Mouse (Mus musculus) 3T3-L1 (cell line): Measurements from ENCODE around the gene 4930430A15Rik.

Experiments used
- DNase-seq: peaks from one replicate; pipeline ENCODE4 v3.0.0-alpha.2; 2015; ENCODE audit warnings: low read depth, low spot score

4930430A15Rik gene

GRCm38 (mm10) chr2:111229502-111229901, at the start of gene 4930430A15Rik:
Gene 4930430A15Rik, minus strand, starts transcription at chr2:111229602.
- no peak for DNase-seq

- no peak for DNase-seq
Observed at GRCm38 (mm10) chr2:111274006-111274405, 44.6 kb upstream of the 4930430A15Rik start, which contains the start of gene Olfr1277. Gene Olfr1277, minus strand, starts transcription at chr2:111274106.

GRCm38 (mm10) chr2:111254216-111254615, 24.8 kb upstream of the 4930430A15Rik start, which contains the start of gene Olfr1276:
Gene Olfr1276, plus strand, starts transcription at chr2:111254516.
- DNase-seq, result no peak

- DNase-seq, result no peak
Observed at GRCm38 (mm10) chr2:111235186-111235585, 5.8 kb upstream of the 4930430A15Rik start, which contains the start of gene Olfr1275. Gene Olfr1275, minus strand, starts transcription at chr2:111235286.

- no peak for DNase-seq
Observed at GRCm38 (mm10) chr2:111182068-111182467, 47.3 kb downstream of the 4930430A15Rik start.

- no peak for DNase-seq
Observed at GRCm38 (mm10) chr2:111152836-111153235, 76.6 kb downstream of the 4930430A15Rik start, which contains the start of gene Gm15130. Gene Gm15130, minus strand, starts transcription at chr2:111152936.

GRCm38 (mm10) chr2:111135739-111136138, 93.7 kb downstream of the 4930430A15Rik start:
- DNase-seq, result no peak
